Mouse (Mus musculus): ENCODE data around the gene Cers6. TPM values are rescaled to one million over a fixed set of nuclear protein-coding genes. Genes with fewer than 3 reads are reported as not detected.
A peak's percentile ranks its signal among the peaks of the same experiment; 100 is the strongest.

Cers6 gene
- polyA plus RNA-seq, 1 experiment from 2014 or later: 21.5 TPM

DNA sequence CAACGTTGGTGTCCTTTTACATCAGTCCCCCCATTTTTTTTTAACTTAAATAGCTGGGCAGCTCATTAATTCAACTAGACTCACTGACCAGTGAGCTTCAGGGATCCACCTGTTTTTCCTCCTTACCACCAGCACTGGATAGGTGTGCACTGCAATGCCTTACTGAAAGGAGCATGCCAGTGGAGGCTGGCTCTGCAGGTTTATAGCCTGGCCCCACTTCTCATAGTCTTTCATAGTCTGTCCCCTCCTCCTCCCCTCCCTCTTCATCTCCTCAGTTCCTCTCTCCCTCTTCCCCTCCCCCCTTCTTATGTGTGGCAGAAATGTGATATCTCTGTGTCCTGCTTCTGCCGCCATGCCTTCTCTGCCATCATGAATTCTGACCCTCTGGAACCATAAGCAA lies 112.5 kb downstream of the Cers6 start:
- WGBS: 63% methylated on average over 2 of the region's 2 CpGs
- Histone ChIP-seq H3K4me1 (replicated peaks) (peaks cover 41% of the 10 kb centered on the region), H3K27me3 (no peaks in the 10 kb centered on the region), H3K4me2 (no peak overlapping the region), H3K36me3 (peaks cover 9% of the 10 kb centered on the region), H3K27ac (no peak overlapping the region), H3K9ac (replicated peaks) (no peak overlapping the region), H3K9me3 (peaks cover 9% of the 10 kb centered on the region), H3K4me3 (replicated peaks) (no peak overlapping the region)
- no peak for ATAC-seq (ENCODE audit: insufficient number of reproducible peaks, insufficient read depth, low FRiP score, low TSS enrichment, low read depth)

DNA sequence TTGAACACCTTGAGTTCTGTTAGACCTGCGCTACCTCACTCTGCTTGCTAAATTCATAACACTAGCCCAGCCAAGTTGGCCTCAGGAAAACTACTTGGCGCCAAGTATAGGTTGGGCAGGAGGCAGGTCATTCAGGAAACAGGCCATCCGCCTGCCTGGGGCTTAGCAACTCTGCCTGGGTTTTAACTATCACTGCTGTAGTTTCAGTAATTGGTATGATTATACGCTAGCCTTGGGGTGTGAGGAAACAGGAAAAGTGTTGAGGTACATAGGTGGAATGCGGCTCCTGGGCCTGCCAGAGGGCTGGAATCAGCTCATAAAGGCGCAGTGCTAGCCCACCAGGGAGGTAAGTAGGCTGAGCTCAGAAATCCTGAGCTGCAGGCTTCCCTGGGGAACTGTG lies 114.0 kb downstream of the Cers6 start:
- no peak overlapping the region for H3K4me2 ChIP-seq
- H3K4me3 ChIP-seq (replicated peaks): no peak overlapping the region
- peaks cover 3% of the 10 kb centered on the region; the same call in 1 of the 2 replicates for H3K36me3 ChIP-seq
- H3K27ac ChIP-seq: peak overlapping the region; percentile 62; the same call in 1 of the 2 replicates
- no peaks in the 10 kb centered on the region for H3K27me3 ChIP-seq
- H3K9me3 ChIP-seq: peaks cover 3% of the 10 kb centered on the region
- 29% methylated on average over 6 of the region's 6 CpGs for WGBS
- ATAC-seq (ENCODE audit: insufficient number of reproducible peaks, insufficient read depth, low FRiP score, low TSS enrichment, low read depth): peak; percentile 70
- no peak overlapping the region for H3K9ac ChIP-seq (replicated peaks)
- peaks cover 43% of the 10 kb centered on the region for H3K4me1 ChIP-seq (replicated peaks)

DNA sequence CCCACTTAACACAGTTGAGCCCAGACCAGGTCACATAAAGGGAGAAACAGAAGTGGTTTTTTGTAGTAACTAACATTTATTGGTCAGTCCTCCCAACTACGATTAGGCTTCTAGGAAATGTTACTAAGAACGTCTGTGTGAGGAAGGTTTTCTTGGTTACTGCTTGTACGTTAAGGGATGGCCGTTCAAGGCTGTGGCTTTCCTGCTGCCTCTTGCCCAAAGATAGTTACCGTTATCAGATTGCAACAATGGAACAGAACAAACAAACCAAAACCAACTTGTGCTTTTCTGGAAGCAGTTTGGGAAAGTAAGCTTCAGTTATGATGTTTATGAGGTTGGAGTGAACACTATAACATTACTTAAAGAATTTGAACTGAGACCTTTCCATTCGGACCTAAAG lies 114.5 kb downstream of the Cers6 start:
- Histone ChIP-seq H3K9me3 (no peaks in the 10 kb centered on the region), H3K27ac (peak overlapping the region; percentile 62), H3K4me3 (replicated peaks) (no peak overlapping the region), H3K4me1 (replicated peaks) (peaks cover 43% of the 10 kb centered on the region), H3K9ac (replicated peaks) (no peak overlapping the region), H3K4me2 (no peak overlapping the region), H3K27me3 (no peaks in the 10 kb centered on the region), H3K36me3 (no peaks in the 10 kb centered on the region)
- ATAC-seq (ENCODE audit: insufficient number of reproducible peaks, insufficient read depth, low FRiP score, low TSS enrichment, low read depth): no peak
- 50% methylated on average over 6 of the region's 6 CpGs for WGBS

DNA sequence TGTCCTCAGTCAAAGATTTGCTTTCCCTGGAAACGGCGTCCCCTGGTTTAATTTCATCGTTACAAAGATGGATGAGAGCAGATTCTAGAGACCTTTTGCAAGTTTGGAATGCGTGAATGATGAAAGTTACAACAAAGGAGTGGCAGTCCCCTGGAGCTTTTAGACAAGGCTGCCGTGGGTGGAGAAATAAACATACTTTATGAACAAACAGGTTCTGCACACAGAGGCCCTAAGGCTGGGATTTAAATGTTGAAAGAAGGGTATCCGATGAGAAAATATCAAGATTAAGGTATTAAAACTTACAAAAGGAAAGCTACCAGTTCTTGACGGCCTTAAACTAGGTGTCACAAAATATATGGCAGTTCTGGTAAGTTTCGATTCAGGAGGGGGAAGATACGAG lies 117.0 kb downstream of the Cers6 start:
- no peak for ATAC-seq (ENCODE audit: insufficient number of reproducible peaks, insufficient read depth, low FRiP score, low TSS enrichment, low read depth)
- peaks cover 48% of the 10 kb centered on the region for H3K4me1 ChIP-seq (replicated peaks)
- no peak overlapping the region for H3K9ac ChIP-seq (replicated peaks)
- H3K4me2 ChIP-seq: no peak overlapping the region
- 34% methylated on average over 9 of the region's 9 CpGs for WGBS
- H3K4me3 ChIP-seq (replicated peaks): no peak overlapping the region
- no peaks in the 10 kb centered on the region for H3K36me3 ChIP-seq
- H3K27me3 ChIP-seq: no peaks in the 10 kb centered on the region
- H3K27ac ChIP-seq: 0 out of 2 replicates have a peak overlapping the region, but pooled peaks have one; percentile 5
- H3K9me3 ChIP-seq: no peaks in the 10 kb centered on the region

DNA sequence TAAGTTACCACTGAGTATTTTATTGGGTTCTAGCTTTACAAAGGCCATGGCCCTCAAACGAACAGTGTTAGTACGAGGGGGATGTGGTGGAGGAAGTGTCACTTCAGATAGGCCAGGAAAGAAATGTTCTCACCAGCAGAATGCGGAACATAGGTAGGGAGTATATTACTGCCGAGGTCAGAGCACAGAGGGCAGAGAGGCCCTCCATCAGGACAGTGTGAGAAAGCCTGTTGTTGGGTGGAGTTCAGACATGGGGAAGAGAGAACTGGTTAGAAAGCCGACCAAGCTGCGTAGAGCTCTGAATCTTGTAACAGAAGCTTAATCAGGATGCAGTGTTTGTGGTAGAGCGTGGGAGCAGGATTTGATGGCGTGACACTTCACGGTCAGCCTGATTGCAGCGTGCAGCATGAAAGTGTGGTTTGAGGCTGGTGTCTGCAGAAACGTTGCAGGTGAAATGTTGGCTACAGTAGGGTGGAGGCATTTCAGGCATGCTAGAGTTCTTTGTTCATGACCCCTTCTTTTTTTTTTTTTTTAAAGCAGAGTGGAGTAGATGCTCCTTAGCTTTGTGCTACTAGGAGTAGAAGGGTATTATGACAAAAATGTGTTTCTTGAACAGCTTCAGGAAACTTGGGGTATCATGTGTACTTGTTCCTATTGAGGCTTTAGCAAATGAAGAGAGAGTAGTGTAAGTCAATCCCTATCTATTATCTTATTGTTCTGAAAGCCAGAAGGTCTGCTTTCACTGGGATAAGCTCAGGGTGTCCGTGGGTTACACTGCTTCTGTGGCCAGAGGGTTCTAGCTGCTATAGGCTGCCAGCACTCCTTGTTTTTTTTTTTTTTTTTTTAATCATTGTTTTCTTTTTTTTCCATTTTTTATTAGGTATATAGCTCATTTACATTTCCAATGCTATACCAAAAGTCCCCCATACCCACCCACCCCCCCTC lies 117.7 kb downstream of the Cers6 start:
- no peak overlapping the region for H3K4me3 ChIP-seq (replicated peaks)
- no peaks in the 10 kb centered on the region for H3K36me3 ChIP-seq
- WGBS: 66% methylated on average over 12 of the region's 12 CpGs
- ATAC-seq (ENCODE audit: insufficient number of reproducible peaks, insufficient read depth, low FRiP score, low TSS enrichment, low read depth): no peak
- H3K9ac ChIP-seq (replicated peaks): no peak overlapping the region
- H3K9me3 ChIP-seq: no peaks in the 10 kb centered on the region
- peaks cover 44% of the 10 kb centered on the region for H3K4me1 ChIP-seq (replicated peaks)
- no peak overlapping the region for H3K4me2 ChIP-seq
- no peaks in the 10 kb centered on the region for H3K27me3 ChIP-seq
- H3K27ac ChIP-seq: no peak overlapping the region

DNA sequence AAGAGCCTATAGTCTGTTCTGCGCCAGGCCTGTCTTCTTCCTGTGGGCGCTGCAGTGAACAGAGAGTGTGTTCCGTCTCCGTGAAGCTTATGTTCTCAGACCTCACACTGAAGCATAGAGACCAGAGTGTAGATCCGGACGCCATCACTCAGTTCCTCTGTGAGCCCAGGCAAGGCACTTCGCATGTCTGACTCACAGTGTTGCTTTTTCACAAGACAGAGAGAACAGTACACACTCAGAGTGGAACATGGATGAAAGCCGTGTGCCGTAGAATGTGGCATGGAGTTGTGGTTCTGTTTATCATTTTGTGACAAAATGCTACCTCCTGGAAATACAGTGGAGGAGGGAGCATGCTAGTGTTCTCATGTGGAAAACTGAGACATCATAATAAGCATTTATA lies 120.1 kb downstream of the Cers6 start:
- no peak overlapping the region for H3K27ac ChIP-seq
- no peak overlapping the region for H3K4me3 ChIP-seq (replicated peaks)
- no peak overlapping the region for H3K4me2 ChIP-seq
- H3K9me3 ChIP-seq: no peaks in the 10 kb centered on the region
- WGBS: 89% methylated on average over 9 of the region's 9 CpGs
- H3K4me1 ChIP-seq (replicated peaks): peaks cover 31% of the 10 kb centered on the region
- H3K9ac ChIP-seq (replicated peaks): no peak overlapping the region
- H3K27me3 ChIP-seq: no peaks in the 10 kb centered on the region
- H3K36me3 ChIP-seq: no peaks in the 10 kb centered on the region
- no peak for ATAC-seq (ENCODE audit: insufficient number of reproducible peaks, insufficient read depth, low FRiP score, low TSS enrichment, low read depth)

DNA sequence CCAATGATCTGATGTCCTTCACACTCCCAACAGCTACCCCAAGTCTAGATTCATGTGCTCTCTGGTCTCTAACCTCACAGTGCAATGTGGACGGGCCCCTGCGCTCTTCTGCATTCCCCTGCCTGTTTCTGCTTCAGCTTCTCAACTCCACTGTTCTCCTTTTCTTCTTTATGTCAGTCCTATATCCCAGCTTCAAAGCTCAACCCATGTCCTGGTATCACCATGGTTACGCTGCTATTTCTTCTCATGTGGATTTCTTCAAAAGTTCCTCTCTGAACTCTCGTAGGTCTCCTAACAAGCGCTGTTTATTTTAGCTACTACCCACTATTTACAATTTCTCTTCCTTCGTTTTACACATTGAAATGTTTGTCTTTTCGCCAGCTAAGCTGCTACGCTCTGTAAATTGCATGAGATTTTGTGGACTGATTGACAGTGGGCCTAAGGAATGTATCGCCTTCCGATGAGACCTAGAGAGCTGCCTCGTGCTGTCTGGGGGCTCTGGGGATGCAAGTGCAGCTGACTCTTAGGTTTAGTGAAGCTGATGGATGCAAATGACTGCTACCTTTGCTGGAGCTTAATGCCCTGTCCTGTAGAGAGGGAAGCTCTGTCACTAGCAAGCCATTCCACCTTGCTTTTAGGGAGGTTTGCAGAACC lies 120.6 kb downstream of the Cers6 start:
- Histone ChIP-seq H3K9me3 (no peaks in the 10 kb centered on the region), H3K27me3 (no peaks in the 10 kb centered on the region), H3K4me3 (replicated peaks) (no peak overlapping the region), H3K36me3 (no peaks in the 10 kb centered on the region), H3K4me2 (no peak overlapping the region), H3K27ac (no peak overlapping the region), H3K9ac (replicated peaks) (no peak overlapping the region), H3K4me1 (replicated peaks) (peaks cover 27% of the 10 kb centered on the region)
- WGBS: 79% methylated on average over 11 of the region's 11 CpGs
- ATAC-seq (ENCODE audit: insufficient number of reproducible peaks, insufficient read depth, low FRiP score, low TSS enrichment, low read depth): no peak

DNA sequence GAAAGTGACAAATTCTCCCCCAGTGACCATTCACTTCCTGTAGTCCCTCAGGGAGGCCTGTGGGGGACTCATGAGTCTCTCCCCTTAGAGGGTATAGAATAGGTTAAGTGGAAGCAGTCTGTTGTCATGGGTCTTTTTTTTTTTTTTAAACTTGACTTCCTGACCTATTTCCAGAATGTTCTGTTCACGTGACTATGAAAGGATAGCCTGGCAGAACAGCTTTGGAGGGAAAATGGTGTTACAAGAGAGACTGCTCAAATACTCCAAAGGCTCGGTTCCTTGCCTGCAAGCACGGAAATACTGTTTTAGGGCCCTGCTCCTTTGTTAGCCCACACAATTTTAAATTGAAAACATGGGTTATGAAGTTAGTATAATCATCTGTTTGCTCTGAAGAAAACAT lies 121.7 kb downstream of the Cers6 start:
- Histone ChIP-seq H3K9me3 (no peaks in the 10 kb centered on the region), H3K4me2 (no peak overlapping the region), H3K36me3 (no peaks in the 10 kb centered on the region), H3K4me1 (replicated peaks) (peaks cover 22% of the 10 kb centered on the region), H3K27ac (no peak overlapping the region), H3K27me3 (no peaks in the 10 kb centered on the region), H3K9ac (replicated peaks) (no peak overlapping the region), H3K4me3 (replicated peaks) (no peak overlapping the region)
- WGBS: 78% methylated on average over 3 of the region's 3 CpGs
- no peak for ATAC-seq (ENCODE audit: insufficient number of reproducible peaks, insufficient read depth, low FRiP score, low TSS enrichment, low read depth)

DNA sequence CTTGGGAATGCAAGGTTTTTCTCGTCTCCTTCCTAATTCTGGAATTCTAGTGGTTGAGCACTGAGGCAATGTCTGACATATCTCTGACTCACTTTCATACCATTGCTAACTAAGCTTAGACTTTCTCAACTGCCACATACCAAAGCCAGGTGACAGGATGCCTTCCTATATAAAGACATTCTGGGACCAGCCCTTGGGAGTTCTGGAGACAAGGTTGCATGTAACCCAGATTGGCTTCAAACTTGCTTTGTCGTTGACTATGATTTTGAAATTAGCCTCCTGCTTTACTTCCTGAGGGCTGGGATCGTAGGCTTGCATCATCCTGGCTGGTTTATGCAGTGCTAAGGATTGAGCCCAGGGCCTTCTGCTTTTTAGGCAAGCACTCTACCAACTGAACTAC lies 122.2 kb downstream of the Cers6 start:
- Histone ChIP-seq H3K27me3 (no peaks in the 10 kb centered on the region), H3K27ac (no peak overlapping the region), H3K9me3 (no peaks in the 10 kb centered on the region), H3K4me2 (no peak overlapping the region), H3K36me3 (no peaks in the 10 kb centered on the region), H3K4me3 (replicated peaks) (no peak overlapping the region), H3K4me1 (replicated peaks) (peaks cover 17% of the 10 kb centered on the region), H3K9ac (replicated peaks) (no peak overlapping the region)
- 82% methylated on average over 3 of the region's 3 CpGs for WGBS
- no peak for ATAC-seq (ENCODE audit: insufficient number of reproducible peaks, insufficient read depth, low FRiP score, low TSS enrichment, low read depth)

DNA sequence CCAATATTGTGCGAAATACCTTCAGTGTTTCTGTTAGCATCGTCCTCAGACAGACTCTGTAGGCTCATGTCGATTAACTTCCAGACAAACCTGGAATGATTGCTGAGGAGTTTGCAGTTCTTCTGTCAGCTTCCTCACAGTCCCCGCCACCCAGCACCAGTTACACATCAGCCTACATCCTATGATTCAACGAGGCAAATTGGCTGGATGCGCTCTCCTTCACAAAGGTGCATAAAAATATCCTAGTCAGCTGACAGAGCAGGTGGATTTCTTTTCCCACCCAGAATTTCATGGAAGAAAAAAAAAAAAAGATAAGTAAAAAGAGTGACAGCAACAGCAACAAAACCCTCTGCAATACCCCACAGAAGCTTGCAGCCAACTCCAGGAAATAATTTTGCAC lies 127.9 kb downstream of the Cers6 start:
- Histone ChIP-seq H3K9ac (replicated peaks) (no peak overlapping the region), H3K4me1 (replicated peaks) (peaks cover 8% of the 10 kb centered on the region), H3K36me3 (no peaks in the 10 kb centered on the region), H3K4me2 (no peak overlapping the region), H3K4me3 (replicated peaks) (no peak overlapping the region), H3K9me3 (no peaks in the 10 kb centered on the region), H3K27me3 (no peaks in the 10 kb centered on the region), H3K27ac (no peak overlapping the region)
- 92% methylated on average over 6 of the region's 6 CpGs for WGBS
- ATAC-seq (ENCODE audit: insufficient number of reproducible peaks, insufficient read depth, low FRiP score, low TSS enrichment, low read depth): no peak

DNA sequence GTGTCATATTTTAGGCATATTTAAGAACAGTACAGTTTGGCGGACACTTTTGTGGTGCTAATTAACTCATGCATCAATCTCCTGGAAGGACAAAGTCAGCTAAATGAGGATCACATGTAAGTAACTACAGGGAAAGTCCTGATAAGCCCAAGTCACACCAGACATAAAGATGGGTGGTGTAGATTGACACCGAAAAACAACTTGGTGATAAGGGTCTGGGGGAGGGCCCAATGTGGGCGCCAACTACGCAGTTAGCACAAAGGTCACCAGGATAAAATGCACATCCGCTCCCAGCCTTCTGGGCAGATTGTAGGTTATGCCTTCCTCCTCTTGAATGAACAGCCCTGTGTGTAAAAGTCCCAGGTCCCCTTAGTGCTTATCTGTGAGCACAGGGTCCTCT lies 131.4 kb downstream of the Cers6 start:
- H3K4me1 ChIP-seq (replicated peaks): no peaks in the 10 kb centered on the region
- no peak overlapping the region for H3K27ac ChIP-seq
- H3K36me3 ChIP-seq: no peaks in the 10 kb centered on the region; the same call in 1 of the 2 replicates
- H3K4me3 ChIP-seq (replicated peaks): no peak overlapping the region
- no peak overlapping the region for H3K4me2 ChIP-seq
- no peak overlapping the region for H3K9ac ChIP-seq (replicated peaks)
- H3K27me3 ChIP-seq: no peaks in the 10 kb centered on the region
- H3K9me3 ChIP-seq: no peaks in the 10 kb centered on the region
- 91% methylated on average over 5 of the region's 5 CpGs for WGBS
- no peak for ATAC-seq (ENCODE audit: insufficient number of reproducible peaks, insufficient read depth, low FRiP score, low TSS enrichment, low read depth)
